Mouse (Mus musculus): ENCODE measurements around the gene Lasp1.

The Lasp1 gene

DNA sequence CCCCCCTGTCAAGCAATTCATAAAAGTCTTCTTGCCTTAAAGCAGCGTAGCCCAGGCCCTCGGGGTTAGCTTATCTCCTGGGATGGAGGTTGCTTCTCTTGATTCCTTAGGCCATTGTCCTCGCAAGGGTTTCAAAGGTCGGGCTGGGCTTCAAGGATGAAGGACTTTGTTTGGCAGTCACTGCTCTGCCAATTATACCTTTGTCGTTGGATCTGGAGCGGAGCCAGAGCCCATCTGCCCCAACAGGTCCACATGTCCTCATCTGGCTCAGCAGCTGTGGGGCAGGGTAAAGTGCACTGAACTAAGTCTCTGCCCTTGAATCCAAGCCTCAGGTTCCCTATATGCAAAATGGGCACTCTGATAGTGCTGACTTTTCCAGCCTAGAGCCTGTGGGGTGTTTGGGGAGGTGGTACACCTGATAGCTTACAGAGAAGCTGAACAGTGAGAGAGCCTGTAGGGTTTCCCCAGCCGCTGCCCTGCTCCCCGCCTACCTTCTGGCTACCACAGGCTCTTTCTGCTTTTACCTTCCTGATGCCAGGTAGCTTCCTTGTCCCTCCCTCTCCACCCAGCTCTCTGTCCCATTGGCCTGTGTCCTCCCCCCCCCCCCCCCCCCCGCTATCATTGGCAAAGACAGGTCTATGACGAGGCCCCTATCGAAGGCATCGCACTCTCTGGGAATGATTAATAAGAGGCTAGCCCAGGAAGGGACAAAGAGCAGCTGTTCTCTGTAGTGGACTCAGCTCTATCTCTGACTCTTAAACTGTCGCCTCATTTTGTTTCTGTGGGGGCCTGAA lies 13.0 kb downstream of the Lasp1 start:
- DNase-seq, result no peak

DNA sequence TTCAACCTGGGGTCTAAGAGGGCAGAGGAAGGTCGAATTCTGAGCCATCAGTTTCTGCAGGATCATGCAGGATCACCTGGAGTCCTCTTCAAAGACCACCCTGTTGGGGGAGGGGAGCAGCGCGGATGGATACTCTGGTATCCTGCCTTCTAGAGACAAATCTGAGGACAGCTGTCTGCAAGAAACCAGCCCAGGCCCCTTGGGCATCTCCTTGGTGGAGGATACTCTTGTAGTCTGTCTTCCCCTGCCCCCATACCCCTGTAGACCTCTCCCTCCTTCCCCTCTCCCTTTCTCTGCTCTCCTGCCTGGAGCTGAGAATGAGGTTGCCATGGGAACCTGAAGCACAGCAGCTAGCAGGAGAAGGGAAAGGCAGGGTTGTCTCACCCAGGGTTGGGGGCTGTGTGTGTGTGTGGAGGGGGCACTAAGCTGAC lies 13.7 kb downstream of the Lasp1 start:
- no peak for DNase-seq

DNA sequence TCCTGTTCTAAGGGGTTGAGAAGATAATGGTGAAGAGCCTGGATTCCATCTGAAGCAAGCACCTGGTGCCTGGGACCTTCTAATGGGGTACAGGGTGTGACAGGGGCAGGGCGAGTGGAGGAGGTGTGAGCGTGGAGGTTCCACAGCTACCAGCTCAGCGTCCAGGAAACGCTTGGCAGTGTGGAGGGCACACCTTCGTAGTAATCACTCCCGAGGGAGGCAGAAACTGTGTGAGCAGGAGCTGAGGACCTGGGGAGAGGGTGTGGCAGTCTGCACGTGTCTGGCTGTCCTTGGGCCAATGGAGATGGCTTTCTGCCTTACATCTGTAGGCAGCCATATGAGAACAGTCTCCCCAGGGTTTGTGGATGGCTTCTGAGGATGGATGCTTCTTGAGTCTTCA lies 14.3 kb downstream of the Lasp1 start:
- DNase-seq, result no peak

DNA sequence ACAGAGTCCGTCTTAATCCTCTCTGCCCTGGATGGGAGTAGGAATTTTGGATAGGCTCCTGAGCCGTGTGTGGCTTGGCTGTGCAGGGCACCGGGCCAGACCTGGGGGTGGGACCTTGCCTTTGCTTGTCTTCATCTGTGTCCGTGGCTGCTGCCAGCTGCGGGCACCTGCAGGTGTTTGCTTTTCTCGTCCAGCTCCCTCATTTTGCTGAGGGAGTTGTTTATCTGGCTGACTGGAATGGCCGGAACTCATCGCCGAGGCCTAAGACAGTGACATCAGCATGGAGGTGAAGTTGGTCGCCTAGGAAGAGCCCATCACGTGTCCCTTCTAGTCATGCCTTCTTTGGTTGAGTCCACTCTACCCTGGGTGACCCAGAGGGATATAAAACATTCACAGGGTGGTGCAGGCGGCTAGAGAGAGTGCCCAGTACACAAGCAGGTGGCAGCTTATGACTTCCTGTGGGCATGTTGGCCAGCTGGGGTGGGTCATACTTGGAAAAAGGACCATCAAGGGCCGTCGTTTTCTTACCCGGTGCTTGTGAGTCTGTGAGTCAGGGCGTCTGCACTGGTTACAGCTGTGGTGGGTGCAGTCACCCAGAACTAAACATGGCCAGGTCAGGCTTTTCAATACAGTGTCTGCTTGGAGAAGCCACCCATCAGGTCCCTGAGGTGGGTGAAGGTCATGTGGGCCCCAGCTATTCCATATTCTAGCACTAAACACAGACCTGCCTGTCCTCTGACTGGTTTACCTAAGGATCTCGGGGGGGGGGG lies 15.1 kb downstream of the Lasp1 start:
- DNase-seq, result no peak

DNA sequence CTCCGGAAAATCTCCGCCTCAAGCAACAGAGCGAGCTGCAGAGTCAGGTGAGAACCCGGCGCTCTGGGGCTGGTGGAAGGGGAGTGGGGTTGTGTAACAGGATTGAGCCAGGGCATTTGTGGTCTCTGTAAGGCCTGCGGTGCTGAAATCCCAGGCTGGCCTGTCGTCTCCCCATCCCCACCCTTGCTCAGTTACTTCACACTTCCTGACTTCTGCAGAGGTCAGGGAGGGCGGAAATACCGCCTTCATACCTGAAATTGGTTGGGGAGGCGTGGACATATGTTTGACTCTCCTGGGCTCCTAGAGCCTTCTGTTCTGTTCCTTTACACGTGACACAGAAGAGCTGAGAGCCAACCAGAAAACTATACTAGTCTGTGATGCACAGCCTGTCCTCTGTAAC lies 16.9 kb downstream of the Lasp1 start:
- no peak for DNase-seq

DNA sequence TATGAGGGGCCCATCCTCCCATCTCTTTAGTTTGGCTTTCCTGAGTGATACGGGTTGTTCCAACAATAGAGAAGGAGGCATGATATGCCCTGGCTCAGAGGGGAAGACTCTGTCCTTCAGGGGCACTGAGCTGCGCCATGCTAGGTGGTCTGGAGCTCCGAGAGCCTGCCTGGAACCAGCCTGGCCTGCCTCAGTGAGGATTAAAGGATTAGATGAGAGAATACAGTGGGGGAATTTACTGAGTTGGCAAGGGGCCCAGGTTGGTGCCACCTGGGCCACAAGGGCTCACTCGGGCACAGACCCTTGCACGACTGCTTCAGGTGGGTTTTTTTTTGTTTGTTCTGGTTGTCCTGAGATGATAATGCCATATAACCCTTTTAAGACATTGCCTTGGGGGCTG lies 17.4 kb downstream of the Lasp1 start:
- DNase-seq, result no peak

DNA sequence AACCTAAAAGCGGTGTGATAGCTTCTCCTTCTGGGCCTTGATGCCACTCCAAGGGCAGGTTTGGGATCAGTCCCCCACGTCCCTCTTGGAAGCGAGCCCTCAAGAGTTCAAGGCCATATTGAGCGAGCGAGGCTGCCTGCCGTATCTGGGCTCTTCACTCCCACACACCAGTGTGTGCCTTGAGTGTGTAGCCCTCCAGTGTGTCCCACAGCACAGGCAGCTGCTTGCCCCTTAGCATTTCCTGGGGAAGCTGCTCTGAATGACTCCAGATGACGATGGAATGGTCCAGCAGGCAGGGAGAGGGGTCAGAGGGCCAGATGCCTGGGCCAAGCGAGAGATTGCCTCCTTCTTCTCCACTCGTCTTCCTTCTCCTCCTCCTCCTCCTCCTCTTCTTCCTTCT lies 18.1 kb downstream of the Lasp1 start:
- DNase-seq, result no peak

DNA sequence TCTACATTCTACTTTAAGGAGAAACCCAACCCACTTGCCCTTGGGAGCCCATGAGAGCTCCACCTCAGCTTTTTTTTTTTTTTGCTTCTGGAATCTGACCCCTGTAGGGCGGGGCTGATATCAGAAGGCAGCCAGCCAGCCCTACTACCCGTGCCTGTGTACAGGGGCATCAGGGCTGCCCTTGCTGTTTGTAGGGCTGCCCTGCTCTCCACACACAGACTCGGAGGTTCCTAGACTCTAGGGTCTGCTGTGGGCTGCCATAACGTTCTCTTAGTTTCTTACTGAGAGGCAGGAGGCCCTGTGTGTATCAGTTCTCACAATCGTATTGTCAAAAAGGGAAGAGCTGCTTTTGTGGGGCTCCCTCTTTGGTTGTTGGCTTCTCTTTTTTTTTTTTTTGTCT lies 18.6 kb downstream of the Lasp1 start:
- DNase-seq, result no peak

DNA sequence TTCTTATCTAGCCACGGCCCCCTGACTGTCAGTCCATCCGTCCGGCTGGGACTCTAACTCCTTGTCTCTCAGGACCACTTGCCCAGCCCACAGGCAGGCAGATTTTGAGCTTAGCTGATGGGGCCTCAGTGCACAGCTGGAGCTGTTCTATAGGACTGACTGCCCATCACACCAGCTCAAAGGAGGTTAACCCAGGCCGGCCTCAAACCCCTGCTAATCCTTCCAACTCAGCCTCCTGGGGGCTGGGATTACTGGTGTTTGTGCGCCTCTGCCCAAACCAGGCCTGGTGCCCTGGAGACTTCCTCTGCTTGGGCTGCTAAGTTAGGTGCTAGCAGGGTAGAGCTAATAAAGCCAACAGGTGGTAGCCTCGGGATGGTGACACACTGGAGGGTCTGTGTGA lies 19.2 kb downstream of the Lasp1 start:
- no peak for DNase-seq

DNA sequence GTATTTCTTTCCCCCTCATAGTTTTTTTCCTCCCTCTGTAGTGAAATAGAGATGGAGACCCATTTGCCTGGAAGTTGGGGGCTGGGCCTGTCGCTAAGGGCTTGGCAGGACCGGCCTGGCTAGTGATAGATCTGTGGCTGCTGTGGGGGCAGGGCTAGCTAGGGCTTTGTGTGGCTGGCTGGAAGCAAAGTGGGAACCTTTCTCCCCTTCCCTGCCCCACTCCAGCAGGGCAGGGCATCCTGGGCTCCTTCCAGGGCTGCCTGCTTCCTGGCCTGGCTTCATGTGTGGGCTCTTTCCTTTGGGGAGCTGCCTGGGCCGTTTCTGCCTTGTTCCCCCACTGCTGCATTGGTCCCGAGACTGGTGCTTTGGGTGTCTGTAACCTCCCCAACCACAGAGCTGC lies 19.8 kb downstream of the Lasp1 start:
- no peak for DNase-seq

DNA sequence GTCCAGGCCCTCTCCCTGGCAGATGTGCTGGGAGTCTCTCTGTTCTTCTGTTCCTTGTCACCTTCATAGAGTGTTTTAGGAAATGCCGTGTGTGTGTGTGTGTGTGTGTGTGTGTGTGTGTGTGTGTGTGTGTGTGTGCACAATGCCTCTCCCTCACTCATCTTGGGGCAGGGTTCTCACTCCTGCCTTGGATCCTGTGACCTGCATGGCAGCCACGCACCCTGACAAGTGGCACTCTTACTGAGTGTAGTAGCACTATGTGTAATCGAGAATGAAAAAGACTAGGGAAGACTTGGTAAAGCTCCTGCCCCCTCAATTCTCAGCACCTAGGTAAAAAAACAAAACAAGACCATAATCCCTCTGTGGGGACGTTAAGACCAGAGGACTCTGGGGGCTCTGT lies 20.3 kb downstream of the Lasp1 start:
- no peak for DNase-seq

DNA sequence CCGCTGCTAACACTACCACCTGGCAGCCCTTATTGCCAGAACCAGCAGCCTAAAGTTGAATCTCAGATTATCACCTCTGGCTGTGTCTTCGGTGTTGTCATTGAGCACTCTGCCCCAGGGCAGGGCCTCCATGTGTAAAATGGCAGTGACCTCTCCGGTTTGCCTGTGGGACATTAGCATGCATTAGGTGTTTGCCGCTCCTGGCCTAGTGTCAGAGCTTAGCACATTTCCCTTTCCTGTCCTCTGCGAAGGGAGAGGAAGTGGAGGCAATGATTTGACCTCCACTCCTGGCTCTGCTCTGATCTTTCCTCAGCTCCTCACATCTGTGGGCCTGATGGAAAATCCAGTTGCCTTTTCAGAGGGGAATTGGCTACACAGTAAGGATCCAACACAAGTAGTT lies 21.1 kb downstream of the Lasp1 start:
- no peak for DNase-seq

DNA sequence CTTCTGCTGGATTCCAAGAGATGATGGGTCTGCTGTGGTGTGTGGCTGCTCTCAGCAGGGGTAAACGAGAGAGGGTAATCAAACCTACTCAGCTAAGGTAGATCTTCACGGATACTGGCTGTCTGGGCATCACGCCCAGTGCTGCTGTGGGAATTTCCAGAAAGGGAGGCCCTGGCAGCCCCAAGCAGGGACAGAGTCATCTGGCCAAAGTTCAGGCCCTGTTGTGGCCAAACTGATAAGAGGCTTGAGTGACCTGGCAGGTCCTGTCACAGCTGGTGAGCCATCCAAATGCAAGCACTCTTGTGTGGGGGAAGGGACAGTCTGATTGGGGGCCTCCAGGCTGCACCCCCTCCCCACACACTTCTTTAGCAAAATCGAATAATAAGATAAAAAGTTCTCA lies 22.0 kb downstream of the Lasp1 start:
- DNase-seq, result no peak

DNA sequence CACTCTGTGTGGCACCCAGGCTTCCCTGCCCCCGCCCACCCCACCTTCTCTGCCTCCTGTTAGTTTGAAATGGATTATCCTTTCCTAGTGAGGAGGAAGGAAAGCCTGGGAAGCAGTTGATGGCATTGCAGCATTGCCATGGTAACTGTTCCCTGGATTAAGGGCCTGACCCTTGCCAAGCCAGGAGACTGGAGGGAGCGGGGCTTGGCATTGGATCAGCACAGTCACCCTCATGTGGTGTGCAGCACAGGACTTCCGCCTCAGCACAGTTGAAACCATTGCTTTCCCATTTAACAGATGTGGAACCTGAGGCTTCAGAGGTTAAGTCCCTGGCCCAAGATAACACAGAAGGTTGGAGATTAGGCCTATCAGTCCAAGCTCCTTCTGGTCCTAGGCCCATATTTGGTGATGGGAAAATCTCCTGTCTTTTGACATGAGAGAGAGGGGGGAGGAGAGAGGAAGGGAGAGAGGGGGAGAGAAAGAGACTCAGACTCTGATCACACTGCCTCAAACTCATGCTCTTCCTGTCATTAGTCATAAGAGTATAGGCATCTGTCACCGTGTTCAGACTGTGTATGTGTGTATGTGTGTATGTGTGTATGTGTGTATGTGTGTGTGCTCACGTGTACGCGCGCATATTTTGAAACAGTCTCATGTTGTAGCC lies 22.7 kb downstream of the Lasp1 start:
- no peak for DNase-seq

DNA sequence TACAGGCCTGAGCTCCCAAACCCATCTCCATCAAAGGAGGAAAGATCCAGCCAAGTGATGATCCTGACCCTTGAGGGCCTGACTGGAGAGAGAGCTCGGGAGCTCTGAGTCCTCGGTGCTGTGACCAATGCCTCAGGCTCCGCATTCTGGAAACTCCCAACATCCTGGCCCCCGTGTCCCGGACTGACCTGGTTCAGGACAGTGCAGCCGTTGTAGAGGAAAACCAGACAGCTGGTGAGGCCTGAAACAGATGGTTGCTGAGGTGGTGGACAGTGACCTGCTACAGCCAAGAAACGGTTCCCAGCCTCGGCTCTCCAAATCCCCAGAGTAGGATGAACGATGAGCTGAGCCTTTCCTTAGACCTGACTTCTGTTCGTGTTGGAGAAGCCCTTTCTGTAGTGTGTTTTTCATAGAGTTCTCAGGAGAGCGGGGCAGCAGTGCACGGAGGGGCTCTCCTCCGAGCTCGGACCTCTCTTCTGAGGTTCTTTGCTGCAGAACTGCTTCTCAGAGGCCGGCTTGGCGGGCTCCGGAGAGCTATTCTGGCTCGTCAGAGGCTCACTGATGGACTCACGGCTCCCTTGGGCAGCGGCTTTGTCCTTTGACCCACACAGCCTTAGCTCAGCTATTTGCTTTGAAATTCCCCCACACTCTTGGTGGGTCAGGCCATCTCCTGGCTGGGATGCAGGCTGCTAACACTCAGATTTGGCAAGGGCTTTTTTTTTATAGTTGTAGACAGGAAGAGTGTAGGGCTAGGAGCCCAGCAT lies 24.2 kb downstream of the Lasp1 start:
- DNase-seq, result no peak

DNA sequence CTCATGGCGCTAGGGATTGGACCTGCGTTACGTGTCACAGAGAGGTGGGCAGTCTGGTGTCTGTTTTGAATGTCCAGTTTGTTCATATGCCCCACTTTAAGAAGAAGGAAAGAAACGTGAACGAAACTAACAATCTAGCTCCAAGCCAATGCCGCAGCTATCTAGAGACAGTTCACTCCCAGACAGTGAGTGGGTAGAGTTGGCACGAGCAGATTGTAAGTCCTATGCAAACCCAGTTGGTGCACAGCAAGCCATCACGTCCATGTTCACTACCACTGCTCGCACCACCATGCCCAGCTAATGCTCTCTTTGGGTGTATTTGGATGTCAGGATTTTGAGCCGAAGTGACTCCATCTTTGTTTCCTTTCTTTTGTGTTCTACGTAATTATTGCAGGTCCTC lies 25.4 kb downstream of the Lasp1 start:
- DNase-seq, result no peak

DNA sequence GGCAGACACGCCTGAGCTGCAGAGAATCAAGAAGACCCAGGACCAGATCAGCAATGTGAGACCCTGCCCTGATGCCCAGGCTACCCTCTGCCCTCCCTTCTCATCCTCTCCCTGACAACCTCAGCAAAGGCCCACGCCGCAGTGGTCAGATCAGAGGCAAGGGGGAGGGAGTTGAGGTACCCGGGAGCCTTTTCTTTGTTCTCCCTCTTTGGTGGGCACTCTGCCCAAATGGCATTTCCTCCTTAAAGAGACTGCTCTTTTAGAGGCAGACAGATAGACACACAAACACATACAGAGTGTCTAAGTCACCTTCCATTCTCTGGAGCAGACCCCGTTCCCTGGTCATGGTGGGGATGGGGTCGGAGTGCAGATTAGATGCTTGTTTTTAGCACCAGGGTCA lies 26.1 kb downstream of the Lasp1 start:
- DNase-seq, result no peak

DNA sequence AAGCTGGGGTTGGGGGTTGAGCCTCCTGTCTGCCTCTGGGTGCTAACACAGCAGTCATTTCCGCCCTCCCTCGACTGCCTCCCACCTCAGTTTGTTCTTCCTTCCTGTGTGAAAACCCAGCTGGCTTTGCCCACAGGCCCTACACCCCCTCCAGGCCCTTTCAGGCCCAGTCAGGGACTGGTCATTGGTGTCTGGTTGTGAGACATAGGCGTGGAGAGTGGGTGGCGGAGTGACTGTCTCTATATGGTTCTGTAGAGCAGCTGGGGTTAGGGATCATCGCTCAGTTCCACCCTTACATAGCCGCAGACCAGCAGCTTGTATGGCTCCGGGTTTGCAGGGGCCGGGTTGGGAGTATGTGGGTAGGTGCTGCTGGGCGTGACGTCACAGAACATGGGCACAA lies 26.5 kb downstream of the Lasp1 start:
- no peak for DNase-seq

DNA sequence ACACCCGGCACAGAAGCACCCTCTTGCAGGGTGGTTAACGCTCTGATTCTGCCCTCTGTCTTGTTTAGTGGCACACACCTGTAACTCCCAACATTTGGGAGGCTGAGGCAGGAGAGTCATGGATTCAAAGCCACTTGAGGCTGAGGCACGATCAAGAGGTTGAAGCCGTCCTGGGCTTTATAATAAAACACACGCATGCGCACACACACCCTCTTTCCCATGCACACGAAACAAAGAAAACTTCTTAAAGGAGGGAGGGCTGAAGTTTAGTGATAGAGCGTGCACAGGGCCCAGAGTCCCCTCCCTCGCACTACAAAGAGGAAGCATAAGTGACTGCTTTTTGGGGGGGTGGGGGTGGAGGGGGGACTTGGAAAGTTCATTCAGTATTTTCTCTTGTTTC lies 27.2 kb downstream of the Lasp1 start:
- no peak for DNase-seq

DNA sequence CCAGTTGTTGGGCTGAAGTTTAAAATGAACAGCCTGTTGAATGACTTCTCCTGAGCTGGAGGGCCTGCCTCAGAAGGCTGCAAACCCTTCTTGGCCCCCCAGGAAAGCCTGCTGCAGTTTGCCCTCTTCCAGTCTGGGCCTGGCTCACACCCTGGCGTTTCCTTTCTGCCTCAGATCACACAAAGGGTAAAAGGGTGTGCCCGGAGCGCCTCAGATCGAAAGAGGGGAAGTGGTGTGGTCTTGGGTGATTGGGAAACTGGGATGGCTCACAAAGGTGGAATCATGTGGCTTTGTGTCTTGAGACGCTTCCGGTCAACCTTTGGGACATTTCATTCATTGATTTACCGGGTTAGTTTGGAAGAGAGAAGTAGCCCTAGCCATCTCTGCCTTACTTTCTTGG lies 27.6 kb downstream of the Lasp1 start:
- DNase-seq, result no peak

DNA sequence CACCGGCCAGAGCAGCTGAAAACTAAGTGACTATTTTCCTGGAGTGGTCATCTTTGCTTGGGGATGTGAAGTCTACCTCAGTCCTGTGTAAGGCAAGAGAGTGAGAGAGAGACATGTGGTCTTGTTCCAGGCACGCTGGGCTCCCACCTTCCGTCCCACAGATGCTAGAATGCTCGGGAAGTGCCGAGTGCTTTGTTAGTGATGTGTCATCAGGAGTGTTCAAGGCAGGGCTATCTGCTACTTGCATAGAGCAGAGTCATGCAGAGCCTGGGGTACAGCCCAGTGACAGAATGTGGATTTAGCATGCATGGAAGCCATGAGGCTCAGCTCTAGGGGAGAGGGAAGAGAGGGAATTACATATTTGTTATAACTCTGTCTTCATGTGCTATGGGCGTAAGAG lies 28.9 kb downstream of the Lasp1 start:
- DNase-seq, result no peak

DNA sequence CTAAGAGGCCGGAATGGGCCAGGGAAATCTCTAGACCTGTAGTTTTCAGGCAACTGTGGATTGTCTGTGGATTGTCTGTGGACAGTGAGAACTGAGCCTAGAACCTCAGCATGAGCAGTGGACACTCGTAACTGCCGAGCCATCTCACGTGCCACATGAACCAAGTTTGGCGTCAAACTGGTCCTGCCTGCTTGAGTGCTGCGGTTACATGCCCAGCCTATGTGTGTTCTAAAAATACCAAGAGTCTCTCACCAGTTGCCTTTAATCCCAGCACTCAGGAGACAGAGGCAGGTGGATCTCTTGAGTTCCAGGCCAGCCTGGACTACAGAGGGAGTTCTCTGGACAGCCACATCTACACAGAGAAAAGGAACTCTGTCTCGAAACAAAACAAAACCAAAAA lies 30.6 kb downstream of the Lasp1 start:
- no peak for DNase-seq

DNA sequence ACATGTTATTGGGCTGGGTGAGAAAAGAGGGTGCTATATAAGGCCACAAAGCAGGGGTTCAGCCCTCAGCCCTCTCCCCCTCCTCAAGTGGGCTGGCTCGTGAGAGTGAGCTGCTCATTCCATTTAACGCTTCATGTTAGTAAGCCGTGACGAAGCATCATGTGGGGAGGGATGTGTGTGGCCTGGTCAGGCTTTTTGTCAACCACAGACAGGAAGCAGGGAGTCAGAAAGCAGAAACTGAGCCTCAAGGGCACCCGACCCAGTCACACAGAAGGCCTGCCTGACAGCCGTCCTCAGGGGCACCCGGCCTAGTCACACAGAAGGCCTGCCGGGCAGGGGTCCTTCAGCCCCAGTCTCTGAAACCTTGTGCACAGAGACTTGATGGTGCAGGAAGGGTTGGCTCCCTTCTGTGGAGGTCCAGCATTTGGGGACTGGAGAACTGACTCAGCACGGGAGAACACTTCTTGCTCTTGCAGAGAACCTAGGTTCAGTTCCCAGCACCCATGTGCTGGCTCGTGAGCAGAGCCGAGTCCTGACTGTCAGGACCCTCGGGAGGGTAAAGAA lies 31.2 kb downstream of the Lasp1 start:
- DNase-seq, result no peak

Data from right cerebral cortex, postnatal 25 days (tissue).